Mouse (Mus musculus): ENCODE measurements around the gene Rif1.
A peak's percentile ranks its signal among the peaks of the same experiment; 100 is the strongest.

Gene Rif1

DNA sequence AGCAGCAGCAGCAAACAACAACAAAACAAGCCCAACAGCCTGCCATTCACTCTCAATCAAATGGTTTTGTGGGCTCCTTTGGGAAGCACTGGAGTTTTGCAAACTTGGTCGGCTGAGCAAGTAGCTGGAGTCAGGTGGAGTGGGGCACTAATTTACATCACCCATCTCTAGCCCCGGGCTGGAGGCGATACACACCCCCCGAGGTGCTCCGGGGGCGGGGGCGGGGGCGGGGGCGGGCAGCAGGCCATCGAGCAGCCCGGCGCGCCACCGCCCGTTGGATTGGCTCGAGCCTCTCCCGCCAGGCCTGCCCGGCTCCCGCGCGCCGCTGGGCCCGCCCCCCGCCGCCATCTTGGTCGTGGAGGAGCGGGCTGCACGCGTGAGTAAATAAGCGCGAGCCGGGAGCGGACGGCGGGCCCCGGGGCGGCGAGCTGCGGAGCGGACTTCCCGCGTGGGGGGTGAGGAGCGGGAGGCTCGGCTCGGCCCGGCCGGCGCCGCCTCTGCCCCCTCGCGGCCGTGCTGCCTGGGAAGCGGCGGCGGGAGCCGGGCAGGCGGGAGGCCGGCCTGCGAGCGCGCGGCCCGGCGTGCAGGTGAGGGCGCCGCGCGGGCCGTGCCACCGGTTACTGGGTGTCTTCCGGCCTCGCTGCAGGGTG is at the start of gene Rif1:
Rif1 (plus strand) TSS at position 342 of the 650 bp plus-strand sequence.
- DNase-seq (ENCODE audit: low read depth, low spot score) = peak; percentile 71

DNA sequence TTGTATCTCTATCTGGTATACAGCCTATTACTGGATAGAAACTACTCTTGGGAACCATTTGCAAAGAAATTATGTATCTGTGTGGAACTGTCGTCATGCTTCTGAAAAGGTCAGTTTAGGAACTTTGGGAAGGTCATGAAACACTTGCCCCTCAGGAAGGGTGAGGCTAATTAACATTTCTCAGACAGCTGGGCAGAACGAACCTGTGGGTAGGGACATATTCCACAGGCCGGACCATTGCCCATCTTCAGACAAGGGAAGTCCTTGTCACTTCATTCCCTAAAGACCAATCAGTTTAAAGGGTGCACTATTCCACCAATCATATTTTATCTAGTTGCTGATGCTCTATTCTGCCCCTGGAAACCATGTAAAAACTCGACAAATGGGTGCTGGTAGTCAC is 45.6 kb upstream of the Rif1 start:
- no peak for DNase-seq (ENCODE audit: low read depth, low spot score)

DNA sequence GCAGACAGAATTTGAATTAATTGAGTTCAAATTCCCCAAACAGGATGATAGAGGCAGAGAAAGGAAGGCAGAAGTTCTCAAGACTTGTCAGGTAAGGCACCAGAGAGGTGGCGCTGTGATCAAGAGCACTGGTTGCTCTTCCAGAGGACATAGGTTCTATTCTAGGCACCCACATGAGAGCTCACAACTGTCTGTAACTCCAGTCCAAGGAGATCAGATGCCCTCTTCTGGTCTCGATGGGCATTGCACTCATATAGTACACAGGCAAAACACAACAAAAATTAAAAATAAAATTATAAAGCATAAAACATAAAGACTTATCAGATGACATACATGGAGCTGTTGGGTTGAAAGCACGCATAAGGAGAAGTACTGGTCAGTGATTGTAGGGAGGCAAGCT is 43.2 kb upstream of the Rif1 start:
- no peak for DNase-seq (ENCODE audit: low read depth, low spot score)

DNA sequence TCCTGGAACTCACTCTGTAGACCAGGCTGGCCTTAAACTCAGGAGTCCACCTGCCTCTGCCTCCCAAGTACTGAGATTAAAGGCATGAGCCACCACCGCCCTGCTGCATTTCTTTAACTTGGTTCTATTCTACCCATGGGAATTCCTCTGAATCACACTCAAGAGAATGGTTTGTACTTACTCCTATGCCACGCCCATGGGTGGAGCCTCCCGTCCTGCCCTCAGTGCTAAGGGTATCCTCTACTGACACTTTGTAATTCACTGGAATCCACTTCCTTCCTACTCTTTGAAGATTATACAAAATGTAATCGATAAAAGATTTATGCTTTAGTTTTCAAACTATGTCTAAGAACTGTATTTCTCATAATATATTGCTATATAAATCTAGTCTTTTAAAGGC is 41.1 kb upstream of the Rif1 start:
- DNase-seq (ENCODE audit: low read depth, low spot score) = no peak

DNA sequence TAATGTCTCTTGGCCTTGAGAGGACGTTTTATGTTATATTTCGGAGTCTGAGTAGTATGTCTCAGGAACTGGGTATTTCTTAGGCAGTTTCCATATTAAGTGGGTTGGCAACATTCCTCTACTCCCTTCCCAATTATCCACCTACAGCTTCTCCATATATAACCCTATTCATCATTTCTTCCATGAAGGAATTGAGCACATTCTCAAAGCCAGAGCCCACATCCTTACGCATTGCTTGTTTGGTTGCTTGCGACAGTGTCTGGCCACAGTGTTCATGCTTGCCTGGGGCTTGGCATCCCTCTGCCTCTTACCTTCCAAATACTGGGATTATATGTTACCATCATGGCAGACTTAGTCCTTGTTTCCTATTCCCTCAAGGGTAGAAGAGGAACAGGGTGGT is 38.0 kb upstream of the Rif1 start:
- no peak for DNase-seq (ENCODE audit: low read depth, low spot score)

DNA sequence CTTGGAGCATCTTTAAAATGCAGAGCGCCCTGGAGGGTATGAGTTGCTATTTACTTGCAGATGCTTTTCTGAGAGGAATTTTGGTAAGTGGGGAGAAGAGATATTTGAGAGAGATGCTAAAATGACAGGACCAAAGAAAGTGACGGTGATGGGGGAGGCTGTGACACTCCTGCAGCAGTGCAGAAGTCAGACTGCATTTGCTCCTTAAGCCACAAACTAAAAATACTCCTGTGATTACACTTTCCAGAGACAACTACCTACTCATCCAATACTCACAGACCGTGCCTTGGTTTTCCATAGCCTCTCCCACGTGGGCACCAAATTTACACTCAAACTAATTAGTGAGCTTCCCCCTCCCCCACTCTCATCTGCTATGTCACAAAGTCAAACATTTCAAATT is 37.5 kb upstream of the Rif1 start:
- no peak for DNase-seq (ENCODE audit: low read depth, low spot score)

DNA sequence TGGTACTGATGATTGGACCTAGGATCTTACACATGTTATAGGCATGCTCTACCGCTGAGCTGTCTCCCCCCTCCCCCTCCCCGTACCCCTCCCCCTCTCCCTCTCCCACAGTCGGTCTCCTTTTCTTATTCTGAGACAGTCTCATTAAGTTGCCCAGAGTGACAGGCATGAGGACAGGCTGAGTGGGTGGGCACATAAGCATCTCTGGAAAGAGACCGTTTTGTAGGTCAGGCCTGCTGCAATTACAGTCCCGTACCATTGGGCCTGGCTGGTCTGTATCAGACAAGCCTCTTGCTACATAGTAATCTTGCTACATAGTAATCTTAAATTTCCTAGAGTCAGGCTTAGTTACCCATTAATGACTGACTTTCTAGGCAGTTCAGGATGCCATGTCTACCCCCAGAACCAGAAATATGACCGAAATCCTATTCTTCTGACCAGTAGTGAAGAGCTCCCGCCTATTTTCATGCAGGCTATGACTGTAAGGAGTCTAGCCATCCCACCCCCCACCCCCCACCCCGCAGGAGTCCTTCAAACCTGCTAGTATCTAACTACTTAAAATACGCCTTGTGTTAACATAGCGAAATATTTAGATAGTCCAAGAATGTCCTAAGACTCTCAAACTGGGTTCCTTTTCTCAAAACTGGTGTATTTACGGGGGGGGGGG is 35.6 kb upstream of the Rif1 start:
- no peak for DNase-seq (ENCODE audit: low read depth, low spot score)

DNA sequence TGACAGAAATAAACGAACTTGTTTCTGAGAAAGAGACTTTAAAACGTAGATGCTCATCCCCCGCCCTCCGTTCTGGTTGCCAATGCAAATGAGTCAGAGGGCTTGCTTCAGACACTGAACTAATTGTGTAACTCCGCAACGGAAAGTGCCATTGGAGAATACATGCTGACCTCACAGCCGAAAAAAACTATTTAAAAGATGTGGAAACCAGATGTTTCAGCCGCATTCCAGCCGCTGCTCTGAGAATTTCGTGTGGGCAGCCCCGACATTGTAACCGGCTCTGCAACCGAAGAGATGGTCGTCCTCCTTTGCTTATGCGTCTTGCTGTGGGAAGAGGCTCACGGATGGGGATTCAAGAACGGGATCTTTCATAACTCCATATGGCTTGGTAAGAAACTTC is 34.8 kb upstream of the Rif1 start, which contains the start of gene Tnfaip6:
Tnfaip6 (plus strand) TSS at position 128 of the 400 bp plus-strand sequence.
- DNase-seq (ENCODE audit: low read depth, low spot score) = peak; percentile 64

DNA sequence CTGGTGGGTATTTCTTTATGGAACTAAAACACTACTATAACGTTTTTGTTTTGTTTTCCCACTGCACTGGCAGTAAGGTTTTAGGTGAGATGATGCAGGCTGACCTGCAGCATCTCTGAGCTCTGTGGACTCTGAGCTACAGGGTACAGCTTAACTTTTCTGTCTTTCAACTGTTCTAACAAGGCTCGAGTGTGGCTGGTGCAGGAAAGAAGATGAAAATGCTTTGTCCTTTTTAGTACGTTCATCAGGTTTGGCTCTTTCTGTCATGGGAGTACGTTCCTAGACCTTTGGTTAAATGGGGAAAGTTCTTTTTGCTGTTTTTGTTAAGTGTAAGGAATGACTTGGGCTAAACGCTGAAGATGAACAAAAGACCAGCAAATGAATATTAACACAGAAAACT is 34.1 kb upstream of the Rif1 start:
- no peak for DNase-seq (ENCODE audit: low read depth, low spot score)

DNA sequence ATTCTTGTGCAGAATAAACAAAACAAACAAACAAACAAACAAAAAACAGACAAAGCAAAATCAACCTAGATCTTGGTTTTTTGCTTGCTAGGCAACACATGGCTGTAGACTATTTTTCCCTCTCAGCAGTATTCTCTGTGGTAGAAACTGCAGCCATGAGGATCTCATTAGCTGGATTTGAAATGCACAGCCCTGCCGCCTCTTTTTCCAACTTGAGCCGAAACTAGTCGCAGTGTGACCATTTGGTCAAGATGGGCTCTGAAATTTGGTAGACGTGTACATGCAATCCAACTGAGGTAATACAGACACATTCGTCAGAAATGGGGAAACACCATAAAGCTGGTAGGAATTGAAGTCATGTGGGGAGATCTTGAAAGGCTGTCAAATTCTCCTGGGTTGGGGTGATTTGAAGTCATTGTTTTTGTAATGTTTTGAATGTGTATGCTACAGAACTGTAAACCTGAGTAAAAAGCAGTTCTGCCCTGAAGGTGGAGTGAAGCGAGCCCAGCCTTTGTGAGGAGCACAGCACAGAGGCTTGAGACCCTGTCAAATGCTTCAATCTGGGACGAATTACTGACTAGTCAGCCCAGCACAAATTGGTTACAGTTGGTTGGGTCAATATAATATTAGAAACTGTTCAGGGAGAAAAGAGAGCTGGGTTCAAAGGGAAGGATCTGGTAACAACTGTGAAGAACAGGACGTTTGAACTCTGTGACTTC is 33.4 kb upstream of the Rif1 start:
- no peak for DNase-seq (ENCODE audit: low read depth, low spot score)

DNA sequence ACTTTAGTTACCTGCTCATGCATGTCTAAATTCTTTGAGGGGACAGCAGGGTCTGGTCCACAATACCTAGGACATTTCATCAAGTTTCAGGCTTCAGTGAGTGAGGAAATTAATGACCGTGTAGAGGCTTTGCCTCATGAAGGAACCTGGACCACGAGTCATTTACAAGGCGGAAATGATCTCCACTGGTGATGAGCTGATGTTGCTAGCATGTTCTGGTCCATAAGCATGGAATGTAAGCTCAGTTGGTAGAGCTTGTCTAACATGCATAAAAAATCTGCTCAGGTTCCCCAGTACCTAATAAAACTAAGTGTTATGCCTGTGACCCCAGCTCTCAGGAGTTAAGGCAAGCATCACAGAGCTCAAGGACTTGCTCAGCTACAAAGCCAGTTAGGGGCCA is 30.5 kb upstream of the Rif1 start:
- DNase-seq (ENCODE audit: low read depth, low spot score) = no peak

DNA sequence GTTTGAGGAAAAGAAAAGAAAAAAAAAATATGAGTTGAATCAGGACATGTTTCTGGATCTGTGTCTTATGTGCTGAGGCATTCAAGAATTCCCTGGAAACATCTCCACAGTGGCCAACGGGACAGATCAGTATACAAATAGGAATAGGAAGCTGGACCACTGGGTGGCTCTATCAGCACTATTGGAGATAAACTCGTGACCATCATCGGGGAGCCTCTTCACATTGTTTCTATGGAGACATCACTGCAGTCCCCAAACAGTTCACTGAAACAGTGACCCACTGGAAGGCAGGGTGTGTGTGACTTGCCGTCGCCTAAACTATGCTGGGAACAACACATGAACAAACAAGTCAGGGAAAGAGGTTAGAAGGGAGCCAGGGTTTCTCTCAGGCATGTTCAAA is 29.9 kb upstream of the Rif1 start:
- no peak for DNase-seq (ENCODE audit: low read depth, low spot score)

DNA sequence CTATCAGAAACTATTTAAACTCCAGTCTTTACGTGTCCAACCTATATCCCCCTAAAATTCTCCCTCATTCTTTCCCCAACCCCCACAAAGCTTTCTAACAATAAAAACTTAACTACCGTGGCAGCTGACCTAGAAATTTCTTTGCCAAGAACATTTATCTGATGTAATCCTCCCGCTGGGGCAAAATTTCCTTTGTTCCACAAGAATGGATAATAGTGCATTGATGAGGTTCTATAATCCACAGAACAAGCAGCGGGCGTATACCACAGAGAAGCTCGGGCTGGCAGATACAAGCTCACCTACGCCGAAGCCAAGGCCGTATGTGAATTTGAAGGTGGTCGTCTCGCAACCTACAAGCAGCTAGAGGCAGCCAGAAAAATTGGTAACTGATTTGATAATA is 29.1 kb upstream of the Rif1 start:
- DNase-seq (ENCODE audit: low read depth, low spot score) = no peak

DNA sequence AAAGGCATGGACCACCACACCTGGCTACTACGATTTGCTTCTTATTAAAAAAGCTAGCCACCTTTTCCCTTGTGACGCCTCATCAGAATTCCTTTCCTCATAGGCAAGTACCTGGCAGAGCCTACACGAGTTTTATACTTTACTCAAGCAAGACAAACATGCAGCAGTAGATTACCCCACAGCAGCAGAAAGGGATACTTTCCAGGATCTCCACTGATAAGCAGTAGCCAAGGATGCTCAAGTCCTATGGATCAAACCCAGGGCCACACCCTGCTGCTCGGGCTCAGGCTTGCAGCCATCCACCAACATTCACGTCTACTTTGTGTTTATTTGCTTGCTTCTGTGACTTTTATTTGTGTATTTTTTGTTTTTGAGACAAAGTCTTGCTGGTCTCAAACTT is 26.6 kb upstream of the Rif1 start:
- no peak for DNase-seq (ENCODE audit: low read depth, low spot score)

DNA sequence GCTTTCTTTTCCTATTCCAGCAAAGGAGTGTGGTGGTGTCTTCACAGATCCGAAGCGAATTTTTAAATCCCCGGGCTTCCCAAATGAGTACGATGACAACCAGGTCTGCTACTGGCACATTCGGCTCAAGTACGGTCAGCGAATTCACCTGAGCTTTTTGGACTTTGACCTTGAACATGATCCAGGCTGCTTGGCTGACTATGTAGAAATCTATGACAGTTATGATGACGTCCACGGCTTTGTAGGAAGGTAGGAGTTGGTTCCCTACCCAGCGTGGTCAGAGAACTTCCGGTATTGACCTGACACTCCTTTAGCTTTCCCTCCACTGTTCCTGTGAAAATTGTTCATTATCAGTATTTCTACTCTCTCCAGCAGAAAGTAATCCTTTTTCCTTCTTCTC is 21.8 kb upstream of the Rif1 start:
- no peak for DNase-seq (ENCODE audit: low read depth, low spot score)

DNA sequence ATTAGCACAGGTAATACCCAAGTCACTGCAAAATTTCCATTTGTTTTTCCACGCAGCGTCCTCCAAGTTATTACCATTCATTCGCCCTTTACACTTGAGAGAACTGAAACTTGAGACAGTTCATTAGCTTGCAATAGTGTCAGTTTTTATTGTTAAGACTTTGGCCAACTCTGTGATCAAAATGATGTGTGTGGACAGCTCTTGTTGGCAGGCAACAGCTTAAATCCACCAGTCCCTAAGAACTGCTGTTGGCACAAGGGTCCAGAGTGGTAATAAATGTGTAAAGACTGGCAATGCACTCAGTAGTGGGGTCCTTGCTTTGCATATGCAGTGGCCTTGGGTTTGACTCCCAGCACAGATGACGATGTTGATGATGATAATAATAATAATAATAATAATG is 20.3 kb upstream of the Rif1 start:
- no peak for DNase-seq (ENCODE audit: low read depth, low spot score)

DNA sequence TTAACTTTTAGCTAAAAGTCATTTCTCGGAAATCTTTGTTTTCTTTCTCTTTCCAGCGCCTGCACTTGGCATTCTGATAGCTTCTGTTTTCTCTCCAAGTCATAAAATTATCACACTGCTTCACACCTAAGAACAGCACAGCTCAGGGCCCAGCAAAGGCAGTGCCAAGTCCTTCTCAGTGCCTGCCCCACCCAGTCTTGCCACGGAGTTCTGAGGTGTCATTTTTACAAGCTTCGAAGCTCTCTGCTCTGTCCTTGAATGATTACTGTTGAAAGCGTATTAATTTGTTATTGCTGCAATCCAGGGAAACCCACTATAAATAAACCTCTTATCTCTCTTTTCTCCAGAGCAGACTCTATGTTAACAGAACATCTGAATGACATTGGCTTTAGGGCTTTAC is 19.1 kb upstream of the Rif1 start:
- DNase-seq (ENCODE audit: low read depth, low spot score) = no peak

DNA sequence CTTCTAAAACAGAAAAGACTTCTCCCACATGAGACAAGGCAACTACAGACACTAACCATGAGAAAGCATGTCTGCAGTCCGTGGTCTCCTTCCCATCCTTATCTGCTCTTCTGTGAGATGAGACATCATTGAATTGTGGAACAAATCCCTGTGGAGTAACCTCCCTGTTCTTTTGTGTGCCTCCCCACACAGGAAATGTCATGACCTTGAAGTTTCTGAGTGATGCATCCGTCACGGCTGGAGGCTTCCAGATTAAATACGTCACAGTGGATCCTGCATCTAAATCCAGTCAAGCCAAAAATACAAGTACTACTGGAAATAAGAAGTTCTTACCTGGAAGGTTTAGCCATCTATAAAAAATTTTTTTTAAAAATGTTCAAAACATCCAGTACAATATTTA is 17.0 kb upstream of the Rif1 start:
- no peak for DNase-seq (ENCODE audit: low read depth, low spot score)

DNA sequence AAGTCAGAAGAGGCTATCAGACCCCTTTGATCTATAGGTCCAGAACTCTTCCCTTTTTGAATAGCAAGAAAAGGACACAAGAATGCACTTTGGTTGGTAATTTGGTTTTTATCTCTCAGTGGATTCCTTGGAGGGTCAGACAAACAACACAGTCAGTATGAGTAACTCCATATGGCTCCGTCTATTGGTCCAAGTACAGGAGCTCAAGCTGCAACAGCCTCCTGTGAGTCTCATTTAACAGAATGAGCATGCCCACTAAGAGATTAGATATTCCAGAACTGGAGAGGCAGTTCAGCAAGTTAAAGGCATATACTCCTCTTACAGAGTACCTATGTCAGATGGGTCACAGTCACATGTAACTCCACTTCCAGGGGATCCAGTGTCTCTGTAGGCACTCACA is 15.5 kb upstream of the Rif1 start:
- no peak for DNase-seq (ENCODE audit: low read depth, low spot score)

DNA sequence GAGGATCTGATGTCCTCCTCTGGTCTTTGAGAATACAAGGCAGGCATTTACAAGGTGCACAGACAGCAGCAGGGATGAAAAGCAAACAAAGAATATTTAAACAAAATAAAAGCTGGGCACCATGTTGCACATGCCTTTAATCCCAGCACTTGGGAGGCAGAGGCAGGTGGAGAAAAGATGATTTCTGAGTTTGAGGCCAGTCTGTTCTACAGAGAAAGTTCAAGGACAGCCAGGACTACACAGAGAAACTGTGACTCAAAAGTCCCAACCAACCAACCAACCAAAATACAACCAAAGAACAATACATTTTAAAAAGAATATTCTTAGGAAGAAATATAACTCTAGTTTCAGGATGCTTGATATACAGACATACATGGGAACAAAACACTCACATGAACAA is 15.0 kb upstream of the Rif1 start:
- DNase-seq (ENCODE audit: low read depth, low spot score) = no peak

DNA sequence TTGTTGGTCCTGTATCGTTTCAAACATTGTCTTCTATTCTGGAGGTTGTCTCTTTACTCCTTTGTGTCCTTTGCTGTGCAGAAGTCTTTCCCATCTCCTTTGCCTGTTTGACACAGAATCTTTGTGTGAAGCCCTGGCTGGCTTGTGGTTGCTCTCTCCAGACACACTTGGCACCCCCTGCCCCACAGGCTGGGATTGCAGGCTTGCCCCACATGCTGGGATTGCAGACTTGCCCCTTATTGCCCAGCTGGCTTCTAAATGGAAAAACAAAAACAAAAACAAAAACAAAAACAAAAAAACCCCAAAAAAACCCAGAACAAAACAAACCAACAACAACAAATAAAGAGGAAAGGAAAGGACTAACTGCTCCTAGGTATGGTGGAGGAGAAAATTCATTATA is 4.0 kb upstream of the Rif1 start:
- DNase-seq (ENCODE audit: low read depth, low spot score) = no peak

DNA sequence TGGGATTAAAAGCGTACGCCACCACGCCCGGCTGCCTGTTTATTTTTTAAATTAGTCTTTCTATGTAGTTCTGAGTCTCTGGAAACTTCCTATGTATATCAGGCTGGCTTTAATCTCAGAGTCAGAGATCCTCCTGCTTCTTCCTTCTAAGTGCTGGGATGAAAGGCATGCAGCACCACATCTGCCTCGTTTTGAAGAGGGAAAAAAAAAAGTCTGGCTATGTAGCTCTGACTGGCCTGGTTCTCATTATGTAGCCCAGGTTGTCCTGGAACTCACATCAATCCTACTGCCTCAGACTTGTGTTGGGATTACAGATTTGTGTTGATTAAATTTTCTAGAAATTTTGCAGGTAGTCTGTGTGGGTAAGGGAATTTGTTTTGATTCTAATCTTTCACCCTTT is 1.8 kb upstream of the Rif1 start:
- DNase-seq (ENCODE audit: low read depth, low spot score) = no peak
